Mouse (Mus musculus) intestine, postnatal 0 days (tissue): ENCODE results near the gene Fam71b. TPM values are rescaled to one million over a fixed set of nuclear protein-coding genes. Genes with fewer than 3 reads are reported as not detected.

Source experiments
- ATAC-seq: fragments of 200-750 bp; cut with Nextera tagmentation; 2 replicates; pipeline ENCODE4 v1.8.0; 2017; ENCODE audit warnings: mild to moderate bottlenecking, moderate TSS enrichment, moderate library complexity
- H3K27ac ChIP-seq: fragments of 300-500 bp; sonication (generic); 2 replicates; pipeline ENCODE4 v1.5.1; 2014; ENCODE audit warnings: mild to moderate bottlenecking, low read depth, low read length, moderate library complexity
- H3K27me3 ChIP-seq: fragments of 300-500 bp; sonication (generic); replicated peaks from 2 replicates; pipeline ENCODE4 v1.6.1; 2014; ENCODE audit warnings: low read length, mixed read lengths; ENCODE audit not compliant: control insufficient read depth, insufficient read depth
- H3K36me3 ChIP-seq: fragments of 300-500 bp; sonication (generic); 2 replicates; pipeline ENCODE4 v1.6.1; 2014; ENCODE audit warnings: mild to moderate bottlenecking, moderate library complexity; ENCODE audit not compliant: control insufficient read depth, insufficient read depth
- H3K4me1 ChIP-seq: fragments of 300-500 bp; sonication (generic); replicated peaks from 2 replicates; pipeline ENCODE4 v1.6.1; 2014; ENCODE audit warnings: antibody characterized with exemption, low read length, mixed read lengths; ENCODE audit not compliant: control insufficient read depth, insufficient read depth
- H3K4me2 ChIP-seq: fragments of 300-500 bp; sonication (generic); replicated peaks from 2 replicates; pipeline ENCODE4 v1.6.1; 2014; ENCODE audit warnings: low read depth, mild to moderate bottlenecking, moderate library complexity
- H3K4me3 ChIP-seq: fragments of 300-500 bp; sonication (generic); 2 replicates; pipeline ENCODE4 v1.5.1; 2014; ENCODE audit warnings: low read depth, low read length
- H3K9ac ChIP-seq: fragments of 300-500 bp; sonication (generic); 2 replicates; pipeline ENCODE4 v1.6.1; 2014; ENCODE audit warnings: mild to moderate bottlenecking, low read depth, low read length
- H3K9me3 ChIP-seq: fragments of 300-500 bp; sonication (generic); 2 replicates; pipeline ENCODE4 v1.6.1; 2016; ENCODE audit warnings: mixed run types; ENCODE audit not compliant: control insufficient read depth
- CTCF ChIP-seq: sonication (generic); IDR thresholded peaks from 2 replicates; pipeline ENCODE4 v1.5.1; 2016; ENCODE audit warnings: low read depth, mild to moderate bottlenecking, control low read depth, antibody characterized with exemption, moderate library complexity
- WGBS: fragments of 180-500 bp; shearing (Covaris S2); extraction: QIAGEN DNeasy Blood & Tissue Kit; methylation state at CpG from one replicate; pipeline ENCODE4 v1.1.7; 2014; 5-methylcytosine and 5-hydroxymethylcytosine counted together
- polyA plus RNA-seq: library from polyadenylated mRNA; unstranded; fragments of >200 nt; fragmentation: Nextera tagmentation; extraction: Ambion mirVana; gene quantifications from 2 replicates; pipeline ENCODE4 v1.2.1, GENCODE M21; 2015

Fam71b gene
- polyA plus RNA-seq, 1 experiment from 2014 or later, result not detected

DNA sequence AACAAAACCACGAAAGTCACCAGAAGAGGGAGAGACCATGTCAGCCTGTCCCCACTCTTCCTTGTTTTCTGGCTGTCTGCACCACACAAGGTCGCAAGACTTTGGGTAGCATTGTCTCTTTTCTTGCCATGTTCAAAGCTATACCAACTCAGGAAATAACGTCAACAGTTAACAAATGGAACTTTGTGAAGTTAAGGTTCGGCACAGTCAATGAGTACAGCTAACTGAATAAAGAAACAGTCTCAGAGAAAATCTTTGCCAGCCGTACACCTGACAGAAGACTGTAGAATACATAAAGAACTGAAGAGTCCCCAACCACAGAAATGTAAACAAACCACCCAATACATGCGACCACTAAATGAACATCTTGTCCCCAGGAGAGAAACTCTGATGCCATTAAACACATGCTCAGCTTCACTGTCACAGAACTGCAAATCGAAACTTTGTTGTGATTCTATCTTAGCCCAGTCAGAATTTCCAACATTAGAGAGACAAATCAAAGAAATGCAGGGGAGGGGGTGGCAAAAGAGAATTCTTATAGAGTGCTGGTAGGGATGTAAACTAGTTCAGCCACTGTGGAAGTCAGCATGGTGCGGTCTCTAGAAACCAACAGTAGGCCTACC is 23.9 kb upstream of the Fam71b start:
- Histone ChIP-seq H3K36me3 (no peaks in the 10 kb centered on the region), H3K27me3 (no peaks in the 10 kb centered on the region), H3K4me3 (no peak overlapping the region), H3K27ac (no peak overlapping the region), H3K9ac (no peak overlapping the region), H3K4me2 (no peak overlapping the region), H3K9me3 (no peaks in the 10 kb centered on the region), H3K4me1 (no peaks in the 10 kb centered on the region)
- 78% methylated on average over 8 of the region's 8 CpGs for WGBS
- ATAC-seq, result no peak
- TF ChIP-seq CTCF, result no peak

DNA sequence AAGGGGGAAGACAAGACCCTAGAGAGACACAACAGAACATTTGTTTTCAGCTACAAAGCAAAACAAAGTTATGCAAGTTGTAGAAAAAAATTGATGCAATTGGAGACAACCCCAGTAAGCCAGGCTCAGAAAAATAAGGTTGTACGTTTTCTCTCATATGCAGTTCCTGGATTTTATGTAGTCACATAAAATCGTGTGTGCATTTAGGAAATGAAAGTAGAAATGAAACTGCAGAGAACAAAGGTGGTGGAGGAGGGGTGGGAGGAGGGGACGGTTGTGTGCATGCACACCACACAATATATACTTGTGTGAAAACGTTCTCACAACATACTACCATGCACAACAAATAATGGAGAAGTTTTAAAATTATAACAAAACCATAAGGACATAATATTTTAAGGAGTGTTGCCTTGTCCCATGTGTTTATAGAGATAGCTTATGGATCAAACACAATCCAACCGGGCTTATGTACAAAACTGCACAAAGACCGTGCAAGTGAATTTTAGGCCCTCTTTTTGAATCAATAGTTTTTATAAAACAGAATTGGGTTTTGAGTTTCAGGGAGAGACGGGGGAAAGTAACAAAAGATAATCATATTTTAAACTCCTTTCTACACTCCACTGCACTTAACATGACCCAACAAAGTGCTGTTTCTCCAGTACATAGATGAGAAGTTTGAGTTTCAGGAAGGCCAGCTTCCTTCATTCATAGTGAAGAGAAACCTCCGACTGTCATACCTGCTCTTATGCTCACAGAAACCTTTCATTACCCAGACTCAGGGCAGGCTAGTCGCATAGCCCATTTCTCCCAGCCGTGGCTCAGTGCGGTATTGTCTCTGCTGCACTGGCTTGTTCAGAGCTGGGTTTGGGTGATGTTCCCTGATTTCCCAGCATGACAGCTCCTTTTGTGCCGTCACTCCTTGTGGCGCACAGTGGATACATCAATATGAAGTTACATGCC is 23.0 kb upstream of the Fam71b start:
- Histone ChIP-seq H3K27me3 (no peaks in the 10 kb centered on the region), H3K36me3 (no peaks in the 10 kb centered on the region), H3K9me3 (no peaks in the 10 kb centered on the region), H3K9ac (no peak overlapping the region), H3K4me1 (no peaks in the 10 kb centered on the region), H3K27ac (no peak overlapping the region), H3K4me3 (no peak overlapping the region), H3K4me2 (no peak overlapping the region)
- no peak for ATAC-seq
- 81% methylated on average over 13 of the region's 13 CpGs for WGBS
- TF ChIP-seq CTCF, result no peak

DNA sequence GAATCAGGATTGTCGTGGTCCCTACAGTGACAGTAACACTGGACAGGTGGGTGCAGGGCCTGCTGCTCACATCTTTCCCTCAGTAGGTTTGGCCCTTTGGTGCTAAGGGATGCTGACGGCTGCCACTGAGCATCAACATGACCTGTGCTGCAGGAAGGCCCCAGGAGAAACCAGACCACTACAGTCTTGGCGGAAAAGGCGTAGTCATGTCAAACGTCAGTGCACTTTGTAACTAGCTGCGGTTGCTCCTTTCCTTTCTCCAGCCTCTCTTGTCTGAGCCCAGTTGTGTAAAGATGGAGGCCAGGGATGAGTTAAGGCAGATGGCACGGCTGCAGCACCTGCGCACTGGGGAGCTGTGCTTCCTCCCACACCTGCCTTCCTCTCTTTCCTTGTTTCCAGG is 21.3 kb upstream of the Fam71b start:
- WGBS, result 77% methylated on average over 8 of the region's 8 CpGs
- ATAC-seq, result no peak
- TF ChIP-seq CTCF, result no peak
- Histone ChIP-seq H3K9ac (no peak overlapping the region), H3K4me1 (no peaks in the 10 kb centered on the region), H3K27ac (no peak overlapping the region), H3K4me3 (no peak overlapping the region), H3K36me3 (no peaks in the 10 kb centered on the region), H3K27me3 (no peaks in the 10 kb centered on the region), H3K9me3 (no peaks in the 10 kb centered on the region), H3K4me2 (no peak overlapping the region)

DNA sequence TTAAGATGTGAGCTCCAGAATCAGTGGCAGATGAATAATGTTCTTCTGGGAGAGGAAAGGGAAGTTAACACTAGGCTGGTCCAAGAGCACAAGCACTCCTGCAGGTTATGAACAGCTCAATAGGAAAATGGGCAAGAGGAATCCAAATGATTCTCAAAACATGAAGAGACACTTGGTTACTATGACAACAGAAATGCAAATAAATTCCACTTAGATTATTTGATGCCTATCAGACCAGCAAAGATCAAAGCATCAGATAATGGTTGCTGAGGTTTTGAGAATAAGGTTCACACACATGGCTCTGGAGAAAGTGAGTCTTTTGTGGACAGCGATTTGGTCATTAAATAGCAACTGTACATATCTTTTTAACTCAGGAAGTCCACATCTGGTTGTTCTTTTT is 19.0 kb upstream of the Fam71b start:
- TF ChIP-seq CTCF, result no peak
- Histone ChIP-seq H3K4me2 (no peak overlapping the region), H3K27ac (no peak overlapping the region), H3K36me3 (no peaks in the 10 kb centered on the region), H3K9me3 (no peaks in the 10 kb centered on the region), H3K27me3 (no peaks in the 10 kb centered on the region), H3K9ac (no peak overlapping the region), H3K4me1 (no peaks in the 10 kb centered on the region), H3K4me3 (no peak overlapping the region)
- no peak for ATAC-seq
- WGBS, result 92% methylated on average over 1 of the region's 1 CpGs

DNA sequence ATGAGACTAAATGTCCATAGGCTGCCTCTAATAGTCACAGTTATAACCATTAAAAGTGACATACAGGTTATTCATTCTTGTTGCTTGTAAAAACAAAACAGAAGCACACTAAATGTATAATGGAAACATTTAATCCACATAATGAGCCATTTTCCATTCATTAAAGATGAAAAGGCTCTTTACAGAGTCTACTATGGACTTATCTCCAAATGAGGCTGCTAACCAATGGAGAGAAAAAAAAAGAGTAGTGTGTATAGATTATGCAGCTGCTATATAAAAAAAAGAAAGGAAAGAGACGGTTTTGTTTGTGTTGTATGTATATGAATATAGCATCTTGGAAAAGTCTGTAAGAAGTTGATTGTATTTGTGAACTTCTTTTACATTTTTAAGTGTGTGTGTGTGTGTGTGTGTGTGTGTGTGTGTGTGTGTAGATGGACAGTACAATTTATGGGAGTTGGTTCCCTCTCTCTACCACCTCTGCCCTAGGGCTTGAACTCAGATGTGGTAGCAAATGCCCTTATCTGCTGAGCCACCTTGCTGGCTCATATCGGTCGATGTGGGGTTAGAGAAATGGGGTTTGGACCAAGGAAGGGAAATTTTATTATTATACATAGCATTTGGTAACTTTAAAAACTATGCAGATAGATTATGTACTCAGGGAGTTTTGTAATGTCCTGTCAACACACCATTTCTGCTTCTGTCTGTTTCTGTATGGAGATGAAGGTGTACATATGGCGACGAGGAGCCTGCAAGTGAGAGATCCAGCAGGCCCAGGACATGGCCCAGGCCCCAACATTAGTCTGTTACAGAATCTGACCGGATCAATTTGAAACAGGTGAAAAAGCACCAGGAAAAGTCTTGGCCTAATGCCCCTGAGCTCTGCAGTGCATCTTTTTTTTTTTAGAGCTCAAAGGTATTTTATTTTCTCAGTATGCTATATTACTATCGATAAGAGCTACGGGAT is 18.3 kb upstream of the Fam71b start:
- H3K9ac ChIP-seq, result no peak overlapping the region
- H3K4me1 ChIP-seq, result no peaks in the 10 kb centered on the region
- H3K4me3 ChIP-seq, result no peak overlapping the region
- no peak overlapping the region for H3K4me2 ChIP-seq
- no peak for ATAC-seq
- no peak for TF ChIP-seq CTCF
- no peaks in the 10 kb centered on the region for H3K27me3 ChIP-seq
- H3K9me3 ChIP-seq, result no peaks in the 10 kb centered on the region
- no peaks in the 10 kb centered on the region for H3K36me3 ChIP-seq
- no peak overlapping the region for H3K27ac ChIP-seq
- WGBS, result 89% methylated on average over 8 of the region's 8 CpGs

DNA sequence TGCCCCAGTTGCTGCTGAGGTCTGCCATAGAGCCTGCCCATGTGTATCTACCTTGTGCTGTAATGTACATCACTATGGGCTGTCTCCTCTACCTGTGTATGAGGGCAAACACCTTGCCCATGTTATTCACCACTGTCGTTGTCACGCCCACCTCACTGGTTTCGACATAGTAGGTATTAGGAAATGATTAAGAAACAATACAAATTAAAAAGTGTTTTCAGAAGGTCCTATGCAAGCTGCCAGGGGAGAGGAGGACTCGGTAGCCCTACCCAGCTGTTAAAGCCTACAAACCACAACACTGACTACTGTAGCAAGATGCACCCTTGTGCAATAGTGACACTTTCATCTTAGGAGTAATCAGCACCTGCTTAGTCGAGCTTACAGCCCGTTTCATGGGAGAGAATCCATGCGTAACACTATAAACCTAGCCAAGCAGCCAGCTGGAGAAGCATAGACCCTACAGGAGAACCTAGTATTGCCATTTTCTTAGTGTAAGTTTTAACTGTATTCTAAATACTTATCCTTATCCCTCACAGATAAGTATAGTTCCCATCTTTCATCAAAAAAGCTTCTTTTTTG is 16.2 kb upstream of the Fam71b start:
- ATAC-seq, result no peak
- Histone ChIP-seq H3K4me3 (no peak overlapping the region), H3K27ac (no peak overlapping the region), H3K9ac (no peak overlapping the region), H3K36me3 (no peaks in the 10 kb centered on the region), H3K4me1 (no peaks in the 10 kb centered on the region), H3K27me3 (no peaks in the 10 kb centered on the region), H3K9me3 (no peaks in the 10 kb centered on the region), H3K4me2 (no peak overlapping the region)
- no peak for TF ChIP-seq CTCF
- WGBS, result 78% methylated on average over 7 of the region's 7 CpGs
